Mouse (Mus musculus): ENCODE measurements around the gene Kcnq5. TPM values are rescaled to one million over a fixed set of nuclear protein-coding genes. Genes with fewer than 3 reads are reported as not detected.

Kcnq5 gene
- polyA plus RNA-seq, 1 experiment from 2014 or later, result 0.72 TPM

- Histone ChIP-seq H3K9me3 (no peaks in the 10 kb centered on the region), H3K4me3 (no peak overlapping the region), H3K36me3 (no peaks in the 10 kb centered on the region), H3K4me1 (replicated peaks) (no peaks in the 10 kb centered on the region), H3K27me3 (ENCODE audit: insufficient read depth, poor library complexity, severe bottlenecking) (no peaks in the 10 kb centered on the region), H3K27ac (no peak overlapping the region)
- WGBS, result 80% methylated on average over 1 of the region's 1 CpGs
- DNase-seq (ENCODE audit: low spot score), result no peak
Measured at GRCm38 (mm10) chr1:21688918-21689317, 272.8 kb downstream of the Kcnq5 start.

DNA sequence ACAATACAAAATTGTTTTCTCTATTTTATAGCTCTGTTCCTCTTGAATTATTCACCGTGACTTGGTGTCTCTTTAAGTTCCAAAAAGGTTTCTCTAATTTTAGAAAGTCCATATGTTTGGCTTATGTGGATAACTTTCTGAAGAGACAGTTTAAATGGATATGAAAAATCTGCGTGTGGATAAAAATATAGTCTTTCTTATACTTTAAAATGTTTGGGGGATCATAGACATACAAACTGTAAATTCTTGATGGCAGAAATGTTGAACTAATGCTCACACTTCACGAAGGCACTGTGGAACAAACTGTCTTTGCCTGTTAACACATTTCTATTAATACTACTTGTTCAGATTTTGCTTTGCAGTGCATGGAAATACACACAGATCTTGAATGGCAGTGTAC, 277.3 kb downstream of the Kcnq5 start:
- no peaks in the 10 kb centered on the region for H3K9me3 ChIP-seq
- H3K27me3 ChIP-seq (ENCODE audit: insufficient read depth, poor library complexity, severe bottlenecking), result no peaks in the 10 kb centered on the region
- no peaks in the 10 kb centered on the region for H3K4me1 ChIP-seq (replicated peaks)
- H3K27ac ChIP-seq, result no peak overlapping the region
- no peak for DNase-seq (ENCODE audit: low spot score)
- WGBS, result 91% methylated on average over 3 of the region's 3 CpGs
- no peaks in the 10 kb centered on the region for H3K36me3 ChIP-seq
- no peak overlapping the region for H3K4me3 ChIP-seq

- Histone ChIP-seq H3K9me3 (no peaks in the 10 kb centered on the region), H3K36me3 (no peaks in the 10 kb centered on the region), H3K4me3 (no peak overlapping the region), H3K27ac (no peak overlapping the region), H3K27me3 (ENCODE audit: insufficient read depth, poor library complexity, severe bottlenecking) (no peaks in the 10 kb centered on the region), H3K4me1 (replicated peaks) (no peaks in the 10 kb centered on the region)
- DNase-seq (ENCODE audit: low spot score), result no peak
- WGBS, result 94% methylated on average over 3 of the region's 3 CpGs
Measured at GRCm38 (mm10) chr1:21676805-21677204, 284.9 kb downstream of the Kcnq5 start.

DNA sequence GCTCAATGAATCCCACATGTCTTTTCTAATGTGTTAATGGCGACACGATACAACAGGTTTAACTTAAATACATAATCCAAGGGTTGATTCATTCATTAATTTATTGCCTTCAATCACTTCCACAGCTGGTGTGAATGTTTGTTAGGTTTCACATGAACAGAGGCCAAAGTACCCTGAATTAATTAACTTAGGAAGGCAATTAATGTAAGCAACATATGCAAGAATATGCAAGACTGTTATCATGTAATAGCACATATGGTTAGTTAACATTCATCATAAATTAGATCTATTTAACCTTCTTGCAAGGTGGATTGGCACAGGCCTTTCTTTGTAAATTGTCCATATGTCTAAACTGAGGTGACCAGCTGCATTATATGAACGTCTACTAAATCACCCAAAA, 300.9 kb downstream of the Kcnq5 start:
- H3K4me3 ChIP-seq, result no peak overlapping the region
- H3K9me3 ChIP-seq, result no peaks in the 10 kb centered on the region
- no peaks in the 10 kb centered on the region for H3K36me3 ChIP-seq
- no peak overlapping the region for H3K27ac ChIP-seq
- DNase-seq (ENCODE audit: low spot score), result no peak
- WGBS, result 89% methylated on average over 3 of the region's 3 CpGs
- H3K4me1 ChIP-seq (replicated peaks), result no peaks in the 10 kb centered on the region
- no peaks in the 10 kb centered on the region for H3K27me3 ChIP-seq (ENCODE audit: insufficient read depth, poor library complexity, severe bottlenecking)

GRCm38 (mm10) chr1:21650820-21651219, 310.9 kb downstream of the Kcnq5 start:
- H3K27me3 ChIP-seq (ENCODE audit: insufficient read depth, poor library complexity, severe bottlenecking), result no peaks in the 10 kb centered on the region
- no peaks in the 10 kb centered on the region for H3K9me3 ChIP-seq
- 0 out of 2 replicates have a peak, but pooled peaks cover 2% of the 10 kb centered on the region for H3K4me1 ChIP-seq (replicated peaks)
- DNase-seq (ENCODE audit: low spot score), result no peak
- H3K27ac ChIP-seq, result no peak overlapping the region
- WGBS, result 77% methylated on average over 4 of the region's 4 CpGs
- H3K36me3 ChIP-seq, result no peaks in the 10 kb centered on the region
- H3K4me3 ChIP-seq, result no peak overlapping the region

DNA sequence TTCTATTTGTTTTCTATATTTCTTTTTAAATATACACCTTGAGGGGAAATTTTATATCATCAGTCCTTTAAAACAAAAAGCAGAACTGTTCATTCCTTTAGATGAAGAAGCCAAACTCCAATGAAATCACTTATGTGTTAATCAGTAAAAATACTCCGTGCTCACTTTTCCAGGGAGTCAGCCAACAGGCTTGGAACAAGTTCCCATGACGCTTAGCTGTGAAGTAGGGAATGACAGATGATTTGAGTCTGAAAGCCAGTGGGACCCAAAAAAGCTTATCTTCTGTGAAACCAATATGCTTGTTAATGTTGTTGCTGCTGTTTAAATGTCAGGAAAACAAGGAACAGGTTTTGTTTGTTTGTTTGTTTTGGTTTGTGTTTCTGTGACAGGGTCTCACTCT, 326.3 kb downstream of the Kcnq5 start:
- H3K36me3 ChIP-seq, result no peaks in the 10 kb centered on the region
- 71% methylated on average over 2 of the region's 2 CpGs for WGBS
- DNase-seq (ENCODE audit: low spot score), result no peak

DNA sequence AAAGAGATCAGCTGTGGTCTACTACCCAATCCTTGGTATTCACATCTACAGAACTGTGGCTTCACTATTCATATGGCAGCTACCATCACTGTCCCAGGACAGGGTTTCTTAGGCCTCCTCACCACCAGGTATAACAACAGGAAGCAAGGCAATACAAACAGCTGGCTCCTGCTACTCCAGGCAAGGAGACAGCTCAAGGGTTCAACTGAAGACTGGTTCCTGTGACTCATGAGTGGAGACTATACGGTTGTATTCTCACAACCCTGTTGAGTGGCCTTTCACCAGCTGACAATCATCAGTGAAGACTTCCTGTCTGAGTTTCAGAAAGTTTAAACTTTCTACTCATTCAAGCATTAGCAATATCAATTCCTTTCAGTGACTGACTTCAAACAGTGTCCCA, 327.7 kb downstream of the Kcnq5 start:
- H3K4me3 ChIP-seq, result no peak overlapping the region
- no peaks in the 10 kb centered on the region for H3K9me3 ChIP-seq
- H3K36me3 ChIP-seq, result no peaks in the 10 kb centered on the region
- no peak for DNase-seq (ENCODE audit: low spot score)
- WGBS, result 68% methylated on average over 1 of the region's 1 CpGs
- H3K27me3 ChIP-seq (ENCODE audit: insufficient read depth, poor library complexity, severe bottlenecking), result no peaks in the 10 kb centered on the region
- no peak overlapping the region for H3K27ac ChIP-seq
- no peaks in the 10 kb centered on the region for H3K4me1 ChIP-seq (replicated peaks)

More for the DNA sequence above, 326.3 kb downstream of the Kcnq5 start:
- Histone ChIP-seq H3K9me3 (no peaks in the 10 kb centered on the region), H3K4me3 (no peak overlapping the region), H3K27me3 (ENCODE audit: insufficient read depth, poor library complexity, severe bottlenecking) (no peaks in the 10 kb centered on the region), H3K4me1 (replicated peaks) (no peaks in the 10 kb centered on the region), H3K27ac (no peak overlapping the region)

DNA sequence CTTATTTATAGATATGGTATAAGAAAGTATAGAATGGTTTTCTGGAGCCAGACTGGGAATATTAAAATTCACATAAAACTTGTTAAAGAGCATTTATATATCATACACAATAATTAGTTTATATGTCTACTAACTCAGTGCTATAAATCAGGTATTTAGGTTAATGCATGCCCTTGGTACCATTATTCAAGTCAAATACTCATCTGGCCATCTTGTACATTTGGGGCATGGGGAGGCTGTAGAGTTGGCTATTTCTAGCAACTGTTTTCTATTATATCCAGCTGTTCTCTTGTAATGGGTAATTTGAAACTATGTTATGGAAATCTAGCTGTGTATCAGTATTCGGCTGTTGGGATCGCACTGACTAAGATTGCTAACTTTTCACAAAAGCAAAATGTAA, 339.3 kb downstream of the Kcnq5 start:
- H3K27me3 ChIP-seq (ENCODE audit: insufficient read depth, poor library complexity, severe bottlenecking), result no peaks in the 10 kb centered on the region
- no peak overlapping the region for H3K27ac ChIP-seq
- H3K4me1 ChIP-seq (replicated peaks), result no peaks in the 10 kb centered on the region
- H3K36me3 ChIP-seq, result no peaks in the 10 kb centered on the region
- 88% methylated on average over 2 of the region's 2 CpGs for WGBS
- no peak overlapping the region for H3K4me3 ChIP-seq
- DNase-seq (ENCODE audit: low spot score), result no peak
- no peaks in the 10 kb centered on the region for H3K9me3 ChIP-seq

GRCm38 (mm10) chr1:21622039-21622438, 339.7 kb downstream of the Kcnq5 start:
- no peak overlapping the region for H3K4me3 ChIP-seq
- no peaks in the 10 kb centered on the region for H3K36me3 ChIP-seq
- DNase-seq (ENCODE audit: low spot score), result no peak
- H3K27ac ChIP-seq, result no peak overlapping the region
- no peaks in the 10 kb centered on the region for H3K27me3 ChIP-seq (ENCODE audit: insufficient read depth, poor library complexity, severe bottlenecking)
- no peaks in the 10 kb centered on the region for H3K4me1 ChIP-seq (replicated peaks)
- WGBS, result 78% methylated on average over 1 of the region's 1 CpGs
- H3K9me3 ChIP-seq, result no peaks in the 10 kb centered on the region

DNA sequence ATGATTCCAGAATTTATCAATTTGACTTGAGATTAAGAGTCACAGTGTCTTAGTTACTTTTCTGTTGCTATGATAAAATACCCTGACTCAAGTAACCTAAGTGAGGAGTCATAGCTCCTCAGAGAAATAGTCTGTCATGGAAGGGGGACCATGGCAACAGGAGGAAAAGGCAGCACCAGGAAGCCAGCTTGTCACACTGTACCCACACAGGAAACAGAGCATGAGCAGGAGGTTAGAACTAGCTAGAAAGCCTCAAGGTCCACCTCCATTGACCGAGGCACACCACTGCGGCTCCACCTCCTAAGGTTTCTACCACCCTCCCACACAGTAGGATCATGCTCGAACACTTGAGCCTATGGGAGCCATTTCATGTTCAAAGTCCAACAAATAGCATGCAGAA, 343.0 kb downstream of the Kcnq5 start:
- H3K4me3 ChIP-seq, result no peak overlapping the region
- H3K9me3 ChIP-seq, result no peaks in the 10 kb centered on the region
- H3K4me1 ChIP-seq (replicated peaks), result no peaks in the 10 kb centered on the region
- no peaks in the 10 kb centered on the region for H3K36me3 ChIP-seq
- DNase-seq (ENCODE audit: low spot score), result no peak
- no peak overlapping the region for H3K27ac ChIP-seq
- WGBS, result 91% methylated on average over 3 of the region's 3 CpGs
- H3K27me3 ChIP-seq (ENCODE audit: insufficient read depth, poor library complexity, severe bottlenecking), result no peaks in the 10 kb centered on the region

- Histone ChIP-seq H3K9me3 (no peaks in the 10 kb centered on the region), H3K36me3 (no peaks in the 10 kb centered on the region), H3K4me3 (no peak overlapping the region), H3K27me3 (ENCODE audit: insufficient read depth, poor library complexity, severe bottlenecking) (no peaks in the 10 kb centered on the region), H3K4me1 (replicated peaks) (no peaks in the 10 kb centered on the region), H3K27ac (no peak overlapping the region)
- WGBS, result 75% methylated on average over 4 of the region's 4 CpGs
- DNase-seq (ENCODE audit: low spot score), result no peak
Measured at GRCm38 (mm10) chr1:21616666-21617065, 345.1 kb downstream of the Kcnq5 start.

DNA sequence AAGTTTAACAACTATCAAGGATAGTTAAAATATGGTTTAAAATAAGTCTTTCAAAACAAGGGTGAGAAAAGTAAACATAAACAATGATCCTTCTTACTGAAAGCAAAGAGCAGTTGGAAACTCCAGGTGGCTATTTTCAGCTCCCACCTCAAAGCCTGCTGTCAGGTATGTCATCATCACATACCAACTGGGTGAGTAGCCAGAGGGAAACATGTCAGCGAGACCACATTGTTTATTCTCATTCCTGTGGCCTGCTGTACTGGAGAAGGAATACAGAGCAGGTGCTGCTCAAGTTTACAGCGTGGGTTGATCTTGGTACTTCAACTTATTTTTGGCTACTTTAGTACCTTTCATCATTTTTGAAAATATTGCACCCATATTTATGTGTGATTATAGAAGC, 347.8 kb downstream of the Kcnq5 start:
- H3K4me3 ChIP-seq, result no peak overlapping the region
- WGBS, result 64% methylated on average over 2 of the region's 2 CpGs
- no peaks in the 10 kb centered on the region for H3K9me3 ChIP-seq
- H3K27me3 ChIP-seq (ENCODE audit: insufficient read depth, poor library complexity, severe bottlenecking), result no peaks in the 10 kb centered on the region
- DNase-seq (ENCODE audit: low spot score), result no peak
- no peaks in the 10 kb centered on the region for H3K36me3 ChIP-seq
- no peak overlapping the region for H3K27ac ChIP-seq
- no peaks in the 10 kb centered on the region for H3K4me1 ChIP-seq (replicated peaks)

DNA sequence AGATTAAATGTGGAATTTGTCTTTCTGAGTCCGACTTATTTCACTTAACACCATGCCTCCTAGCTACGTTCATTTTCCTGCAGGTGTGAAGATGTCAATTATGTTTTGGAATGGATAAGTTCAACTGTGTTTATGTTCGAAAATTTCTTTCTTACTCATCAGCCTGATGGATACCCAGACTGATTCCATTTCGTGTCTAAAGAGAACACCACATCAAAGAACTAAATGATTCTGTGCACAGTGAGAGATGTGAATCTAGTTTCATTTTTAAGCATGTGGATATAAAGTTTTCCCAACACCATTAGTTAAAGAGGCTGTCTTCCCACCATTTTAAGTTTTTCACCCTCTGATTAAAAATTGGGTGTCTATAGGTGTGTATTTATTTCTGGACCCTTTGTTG, 357.7 kb downstream of the Kcnq5 start:
- Histone ChIP-seq H3K9me3 (no peaks in the 10 kb centered on the region), H3K4me1 (replicated peaks) (no peaks in the 10 kb centered on the region), H3K4me3 (no peak overlapping the region), H3K27ac (no peak overlapping the region), H3K36me3 (no peaks in the 10 kb centered on the region), H3K27me3 (ENCODE audit: insufficient read depth, poor library complexity, severe bottlenecking) (no peaks in the 10 kb centered on the region)
- no peak for DNase-seq (ENCODE audit: low spot score)
- 79% methylated on average over 4 of the region's 4 CpGs for WGBS

GRCm38 (mm10) chr1:21602567-21602966, 359.2 kb downstream of the Kcnq5 start:
- H3K4me1 ChIP-seq (replicated peaks), result no peaks in the 10 kb centered on the region
- H3K4me3 ChIP-seq, result no peak overlapping the region
- no peak for DNase-seq (ENCODE audit: low spot score)

More at GRCm38 (mm10) chr1:21602567-21602966, 359.2 kb downstream of the Kcnq5 start:
- Histone ChIP-seq H3K27me3 (ENCODE audit: insufficient read depth, poor library complexity, severe bottlenecking) (no peaks in the 10 kb centered on the region), H3K27ac (no peak overlapping the region), H3K36me3 (no peaks in the 10 kb centered on the region), H3K9me3 (no peaks in the 10 kb centered on the region)

Data from hindbrain, embryonic 10.5 days (tissue).